Mouse (Mus musculus) ES-E14 (cell line): ENCODE measurements around the gene Gm21060. TPM values are rescaled to one million over a fixed set of nuclear protein-coding genes. Genes with fewer than 3 reads are reported as not detected.
"Not testable (repeated sequence)": the region's sequence is repeated elsewhere in the genome, so short reads cannot be mapped to it uniquely, and the experiment has no call there.

Experiments
- DNase-seq: peaks from one replicate; pipeline ENCODE4 v3.0.0-alpha.2; 2013; ENCODE audit warnings: low read depth, low spot score
- H3K27ac ChIP-seq: 2 replicates; pipeline ENCODE4 v1.5.1; 2012; ENCODE audit warnings: low read depth, mild to moderate bottlenecking, low read length, moderate library complexity, mixed read lengths; ENCODE audit not compliant: poor library complexity, insufficient read depth, severe bottlenecking
- H3K36me3 ChIP-seq: 2 replicates; pipeline ENCODE4 v1.6.1; 2012; ENCODE audit warnings: mild to moderate bottlenecking, low read length, moderate library complexity, mixed read lengths; ENCODE audit not compliant: control insufficient read depth, poor library complexity, insufficient read depth, severe bottlenecking
- H3K4me1 ChIP-seq, 2 experiments: fragments of 150-350 bp in 1 of 2; sonication (generic) in 1 of 2; 2 replicates each; pipeline ENCODE4 v1.6.1; 2012; ENCODE audit warnings: low read length in 2 of 2, mild to moderate bottlenecking in 1 of 2, mixed read lengths in 1 of 2; ENCODE audit not compliant: control insufficient read depth in 2 of 2, insufficient read depth in 2 of 2, poor library complexity in 1 of 2
- H3K4me3 ChIP-seq, 2 experiments: fragments of 150-350 bp in 1 of 2; sonication (generic) in 1 of 2; 2 replicates each; pipeline ENCODE4 v1.5.1; 2012; ENCODE audit warnings: low read length in 2 of 2, low read depth in 1 of 2, mild to moderate bottlenecking in 1 of 2, mixed read lengths in 1 of 2; ENCODE audit not compliant: insufficient read depth in 1 of 2, poor library complexity in 1 of 2, severe bottlenecking in 1 of 2
- H3K9ac ChIP-seq: 2 replicates; pipeline ENCODE4 v1.6.1; 2012; ENCODE audit warnings: low read depth, mild to moderate bottlenecking, low read length, mixed read lengths; ENCODE audit not compliant: poor library complexity, insufficient read depth, severe bottlenecking
- H3K9me3 ChIP-seq: fragments of 150-350 bp; sonication (generic); 2 replicates; pipeline ENCODE4 v1.6.1; 2012; ENCODE audit warnings: low read depth, mild to moderate bottlenecking, low read length; ENCODE audit not compliant: control insufficient read depth, insufficient read depth
- CHD2 ChIP-seq: IDR thresholded peaks from 2 replicates; pipeline ENCODE4 v1.6.1; 2014; ENCODE audit warnings: mild to moderate bottlenecking, low read depth, low read length, inconsistent platforms
- HCFC1 ChIP-seq: IDR thresholded peaks from 2 replicates; pipeline ENCODE4 v1.6.1; 2012; ENCODE audit warnings: low read length, inconsistent platforms, borderline replicate concordance; ENCODE audit not compliant: insufficient read depth
- MAFK ChIP-seq: IDR thresholded peaks from 2 replicates; pipeline ENCODE4 v1.6.1; 2014; ENCODE audit warnings: mild to moderate bottlenecking, low read depth, low read length, inconsistent platforms; ENCODE audit not compliant: insufficient read depth
- ZC3H11A ChIP-seq: IDR thresholded peaks from 2 replicates; pipeline ENCODE4 v1.6.1; 2012; ENCODE audit warnings: low read depth, mild to moderate bottlenecking, inconsistent platforms, low read length, borderline replicate concordance
- ZNF384 ChIP-seq: IDR thresholded peaks from 2 replicates; pipeline ENCODE4 v1.6.1; 2012; ENCODE audit warnings: low read depth, low read length, inconsistent platforms
- in situ Hi-C, 2 experiments: fragments of 600-800 bp; cut with MboI; formaldehyde crosslinking; loops; one replicate each; pipeline ENCODE4 v1.15.1; 2025; ENCODE audit warnings: low sequenced_read_pairs in 2 of 2, inconsistent platforms in 1 of 2; ENCODE audit not compliant: unreplicated experiment in 2 of 2
- total RNA-seq: library from RNA; depleted of rRNA; stranded (reverse); fragments of 300-350 nt; gene quantifications from 2 replicates; pipeline ENCODE4 v1.2.3, GENCODE M21; 2012

Gene Gm21060
- total RNA-seq, 1 experiment: not detected

DNA sequence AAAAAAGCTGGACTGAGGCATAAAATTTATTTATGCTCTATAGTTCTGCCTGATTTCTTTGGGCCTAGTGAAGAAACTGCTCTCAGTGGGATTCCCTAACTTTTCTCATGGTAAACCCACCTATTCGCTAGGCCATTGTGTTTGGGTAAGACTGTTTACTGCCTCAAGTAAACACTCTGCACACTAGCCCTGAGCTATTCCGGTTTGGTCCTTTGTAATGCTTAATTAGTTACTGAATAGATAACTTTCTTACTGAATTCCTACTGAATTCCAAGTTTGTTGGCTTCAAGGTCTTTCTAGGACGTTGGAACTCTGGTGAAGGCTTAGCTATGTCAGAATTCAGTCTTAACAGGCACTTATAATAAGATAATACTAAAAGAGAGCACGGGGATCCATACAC is 11.8 kb downstream of the Gm21060 start:
- peak overlapping the region; percentile 77; the same call in 1 of the 2 replicates for H3K27ac ChIP-seq
- H3K36me3 ChIP-seq, DNase-seq, in situ Hi-C loops, H3K4me3 ChIP-seq, H3K9me3 ChIP-seq, H3K9ac ChIP-seq, H3K4me1 ChIP-seq: not testable (repeated sequence)
- peak; percentile 58; the same call in 1 of the 2 replicates for TF ChIP-seq ZNF384

DNA sequence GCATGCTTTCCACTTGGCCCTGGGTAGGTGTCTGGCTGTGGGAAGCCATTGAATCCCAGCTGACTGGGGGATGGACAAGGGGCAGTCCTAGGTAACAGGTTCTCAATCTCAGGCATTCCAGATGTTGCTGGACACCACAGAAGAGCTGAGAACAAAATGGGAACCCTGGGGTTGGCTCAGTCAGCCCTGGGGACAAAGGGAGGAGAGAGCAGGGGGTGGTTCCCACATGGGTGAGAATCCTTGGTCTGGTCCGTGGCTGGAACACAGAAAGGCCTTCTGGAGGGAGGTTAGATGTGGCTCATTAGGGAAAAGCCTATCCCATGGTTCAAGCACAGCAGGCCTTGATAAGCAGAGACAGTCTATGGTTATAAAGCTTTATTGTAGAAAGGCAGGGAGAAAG is 13.3 kb downstream of the Gm21060 start:
- in situ Hi-C loops: no loop called here
- TF ChIP-seq MAFK (no peak), ZNF384 (no peak), ZC3H11A (no peak), CHD2 (no peak), HCFC1 (no peak)

DNA sequence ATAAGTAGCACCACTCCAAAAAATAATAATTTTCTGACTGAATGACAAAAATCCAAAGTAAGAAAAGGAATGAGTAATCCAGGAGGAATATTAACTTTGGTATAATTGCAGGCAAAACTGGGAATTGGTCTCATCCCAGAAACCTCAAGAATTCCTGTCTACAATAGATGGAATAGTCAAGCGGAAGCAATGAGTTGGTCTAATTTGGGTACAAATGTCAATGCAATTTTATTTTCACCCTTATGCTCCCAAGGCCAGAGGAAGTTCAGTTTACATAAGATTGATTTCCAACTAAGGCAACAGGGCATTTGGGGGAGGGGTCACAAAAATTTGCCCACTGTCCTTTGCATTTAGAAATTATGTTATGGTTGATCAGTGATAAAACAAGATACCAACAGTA is 21.4 kb downstream of the Gm21060 start:
- H3K27ac ChIP-seq: no peak overlapping the region
- DNase-seq: no peak
- no peak overlapping the region for H3K4me3 ChIP-seq
- H3K9me3 ChIP-seq: no peaks in the 10 kb centered on the region
- TF ChIP-seq MAFK (no peak), CHD2 (no peak), ZNF384 (no peak), ZC3H11A (no peak), HCFC1 (no peak)
- H3K4me1 ChIP-seq: no peaks in the 10 kb centered on the region
- no peaks in the 10 kb centered on the region for H3K36me3 ChIP-seq
- H3K9ac ChIP-seq: no peak overlapping the region
- in situ Hi-C loops: no loop called here

More for the DNA sequence above, 13.3 kb downstream of the Gm21060 start:
- no peaks in the 10 kb centered on the region for H3K4me1 ChIP-seq
- no peaks in the 10 kb centered on the region for H3K36me3 ChIP-seq
- H3K27ac ChIP-seq: peak overlapping the region; percentile 10; the same call in 1 of the 2 replicates
- H3K9me3 ChIP-seq: no peaks in the 10 kb centered on the region
- H3K4me3 ChIP-seq: no peak overlapping the region
- DNase-seq: no peak
- H3K9ac ChIP-seq: peak overlapping the region; percentile 11; the same call in 1 of the 2 replicates

DNA sequence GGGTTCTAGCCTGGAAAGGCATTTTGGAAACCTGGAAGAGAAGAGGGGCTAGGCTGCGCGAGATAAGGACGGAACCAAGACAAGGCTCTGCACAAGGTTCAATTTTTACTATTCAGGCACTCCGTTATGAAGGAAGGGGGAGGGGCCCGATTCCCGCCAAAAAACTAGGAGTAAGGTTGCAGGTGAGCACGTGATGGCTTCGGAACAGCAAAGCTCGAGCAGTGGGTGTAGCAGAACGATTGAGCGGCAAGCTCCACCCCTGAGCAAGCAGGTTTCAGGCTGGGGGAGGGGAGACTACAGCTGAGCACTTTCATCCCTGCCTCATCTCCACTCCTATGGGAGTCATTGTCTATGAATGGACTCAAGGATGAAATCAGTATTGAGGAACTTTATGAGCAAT is 27.7 kb downstream of the Gm21060 start:
- H3K36me3 ChIP-seq, H3K4me3 ChIP-seq, H3K9me3 ChIP-seq, H3K9ac ChIP-seq, DNase-seq, H3K4me1 ChIP-seq, in situ Hi-C loops, H3K27ac ChIP-seq: not testable (repeated sequence)

DNA sequence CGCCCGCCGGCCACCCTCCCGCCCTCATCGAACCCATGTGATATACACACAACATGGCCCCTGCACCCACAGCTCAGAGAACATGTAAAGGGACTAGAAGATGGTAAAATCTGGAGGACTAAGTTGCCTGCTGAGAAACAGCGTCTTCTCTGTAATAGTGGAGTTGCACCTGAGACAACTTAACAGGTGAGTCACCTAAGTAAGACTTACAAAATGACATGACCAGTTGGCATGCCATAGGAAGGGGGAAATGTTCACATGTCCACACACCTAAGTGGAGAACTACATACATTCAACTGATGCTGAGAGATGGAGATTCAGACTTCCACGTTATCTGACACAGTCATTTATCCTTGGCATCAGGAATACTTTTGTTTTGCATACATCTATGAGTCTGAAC is 29.7 kb downstream of the Gm21060 start:
- in situ Hi-C loops: no loop called here
- Histone ChIP-seq H3K4me1 (no peaks in the 10 kb centered on the region), H3K27ac (no peak overlapping the region), H3K36me3 (no peaks in the 10 kb centered on the region), H3K4me3 (no peak overlapping the region), H3K9me3 (no peaks in the 10 kb centered on the region), H3K9ac (no peak overlapping the region)
- no peak for TF ChIP-seq ZC3H11A
- TF ChIP-seq CHD2: no peak
- TF ChIP-seq HCFC1: no peak
- TF ChIP-seq MAFK: no peak
- TF ChIP-seq ZNF384: no peak
- DNase-seq: no peak
